Mouse (Mus musculus) gastrocnemius, adult 2 months (tissue): Measurements from ENCODE around the gene Spaca9. TPM values are rescaled to one million over a fixed set of nuclear protein-coding genes. Genes with fewer than 3 reads are reported as not detected.

Source experiments
- DNase-seq: peaks from one replicate; pipeline ENCODE4 v3.0.0; 2022
- H3K27ac ChIP-seq: fragments of 200-600 bp; 2 replicates; pipeline ENCODE4 v1.8.1; 2022; ENCODE audit warnings: mild to moderate bottlenecking
- H3K4me3 ChIP-seq: fragments of 200-600 bp; 2 replicates; pipeline ENCODE4 v1.8.1; 2022; ENCODE audit warnings: mild to moderate bottlenecking, moderate library complexity
- CTCF ChIP-seq: fragments of 200-600 bp; IDR thresholded peaks from 2 replicates; pipeline ENCODE4 v1.8.1; 2022; ENCODE audit warnings: antibody characterized with exemption, mild to moderate bottlenecking, moderate library complexity
- intact Hi-C: fragments of 180-260 bp; cut with DNase I; formaldehyde crosslinking; loops from one replicate; pipeline ENCODE4 v1.15.1; 2025
- microRNA-seq: library from miRNA; unstranded; fragments of <30 nt; microRNA quantifications from one replicate; pipeline ENCODE4 v1.2.0, GENCODE M21; 2021
- total RNA-seq, 2 experiments: library from RNA; stranded (reverse); gene quantifications; 2 replicates each; pipeline ENCODE4 v1.2.3; 2021

Gene Spaca9
- total RNA-seq, 2 experiments from 2014 or later: not detected

GRCm38 (mm10) chr2:28650526-28650925, 49.0 kb downstream of the Spaca9 start:
- Histone ChIP-seq H3K4me3 (no peak overlapping the region), H3K27ac (no peak overlapping the region)
- peak; percentile 62 for DNase-seq
- TF ChIP-seq CTCF: no peak
- intact Hi-C loops: no loop called here

- no peak for DNase-seq
- intact Hi-C loops: no loop called here
- Histone ChIP-seq H3K4me3 (no peak overlapping the region), H3K27ac (no peak overlapping the region)
- no peak for TF ChIP-seq CTCF
Observed at GRCm38 (mm10) chr2:28643081-28643480, 56.4 kb downstream of the Spaca9 start.

Small RNAs within 50 kb of the gene (microRNA-seq; reads per million reads assigned to microRNA genes)
- gene Mir3088: not detected

Other genes with a start within 250 kb of the Spaca9 start
- under 1 TPM; 0.33 to 0.36 TPM for gene 1700007K13Rik, start 233.4 kb downstream of the Spaca9 start, total RNA-seq
- 10 to 100 TPM; 21.2 to 25.5 TPM for gene Mrps2, start 231.7 kb downstream of the Spaca9 start, total RNA-seq
- gene Gbgt1, start 202.8 kb downstream of the Spaca9 start, total RNA-seq: 1 to 10 TPM in 1 of 2 experiments, under 1 TPM in 1; 0.56 to 1.1 TPM
- gene Gm10134, start 193.6 kb downstream of the Spaca9 start, total RNA-seq: under 1 TPM in 1 of 2 experiments, not detected in 1; 0.98 TPM
- gene Ralgds, start 186.6 kb downstream of the Spaca9 start, total RNA-seq: 10 to 100 TPM in 1 of 2 experiments, 1 to 10 TPM in 1; 9.9 to 10.1 TPM
- gene Cel, start 136.3 kb downstream of the Spaca9 start, total RNA-seq: not detected
- 1 to 10 TPM; 7.2 to 8.0 TPM for gene Gtf3c5, start 116.0 kb downstream of the Spaca9 start, total RNA-seq
- gene Gfi1b, start 77.7 kb downstream of the Spaca9 start, total RNA-seq: not detected
- 10 to 100 TPM; 42.5 to 45.9 TPM for gene Tsc1, start 58.5 kb downstream of the Spaca9 start, total RNA-seq
- not detected for gene Ak8, start 437 bp upstream of the Spaca9 start, total RNA-seq
- gene Gtf3c4, start 140.6 kb upstream of the Spaca9 start, total RNA-seq: 10 to 100 TPM; 13.4 to 13.5 TPM
- gene Ddx31, start 140.7 kb upstream of the Spaca9 start, total RNA-seq: 1 to 10 TPM; 4.8 to 5.0 TPM
- gene Barhl1, start 216.9 kb upstream of the Spaca9 start, total RNA-seq: not detected